Mouse (Mus musculus) liver, embryonic 16.5 days (tissue): Measurements from ENCODE around the gene Aebp2. TPM values are rescaled to one million over a fixed set of nuclear protein-coding genes. Genes with fewer than 3 reads are reported as not detected.
"Not testable (repeated sequence)": the region's sequence is repeated elsewhere in the genome, so short reads cannot be mapped to it uniquely, and the experiment has no call there.

ENCODE experiments used
- ATAC-seq: fragments of 200-750 bp; cut with Nextera tagmentation; 2 replicates; pipeline ENCODE4 v1.8.0; 2017; ENCODE audit warnings: low read depth, mild to moderate bottlenecking, moderate number of reproducible peaks, moderate library complexity
- H3K27ac ChIP-seq: fragments of 300-500 bp; sonication (generic); 2 replicates; pipeline ENCODE4 v1.5.1; 2014; ENCODE audit warnings: mild to moderate bottlenecking, low read length
- H3K27me3 ChIP-seq: fragments of 300-500 bp; sonication (generic); 2 replicates; pipeline ENCODE4 v1.6.1; 2014; ENCODE audit warnings: low read depth, low read length, mixed read lengths; ENCODE audit not compliant: control insufficient read depth, insufficient read depth
- H3K36me3 ChIP-seq: fragments of 300-500 bp; sonication (generic); 2 replicates; pipeline ENCODE4 v1.6.1; 2014; ENCODE audit warnings: mild to moderate bottlenecking; ENCODE audit not compliant: control insufficient read depth, insufficient read depth
- H3K4me1 ChIP-seq: fragments of 300-500 bp; sonication (generic); 2 replicates; pipeline ENCODE4 v1.6.1; 2014; ENCODE audit warnings: low read depth, low read length, mixed read lengths; ENCODE audit not compliant: control insufficient read depth
- H3K4me2 ChIP-seq: fragments of 300-500 bp; sonication (generic); 2 replicates; pipeline ENCODE4 v1.6.1; 2014; ENCODE audit warnings: low read depth, low read length, mixed read lengths
- H3K4me3 ChIP-seq: fragments of 300-500 bp; sonication (generic); 2 replicates; pipeline ENCODE4 v1.5.1; 2014; ENCODE audit warnings: low read depth, mild to moderate bottlenecking, low read length
- H3K9ac ChIP-seq: fragments of 300-500 bp; sonication (generic); 2 replicates; pipeline ENCODE4 v1.6.1; 2014; ENCODE audit warnings: low read depth, low read length
- H3K9me3 ChIP-seq: fragments of 300-500 bp; sonication (generic); replicated peaks from 2 replicates; pipeline ENCODE4 v1.6.1; 2016; ENCODE audit warnings: low read length; ENCODE audit not compliant: control insufficient read depth
- WGBS: fragments of 180-500 bp; shearing (Covaris S2); extraction: QIAGEN DNeasy Blood & Tissue Kit; methylation state at CpG from one replicate; pipeline ENCODE4 v1.1.7; 2014; ENCODE audit not compliant: insufficient replicate concordance; 5-methylcytosine and 5-hydroxymethylcytosine counted together
- polyA plus RNA-seq: library from polyadenylated mRNA; unstranded; fragments of >200 nt; fragmentation: Nextera tagmentation; extraction: Ambion mirVana; gene quantifications from 2 replicates; pipeline ENCODE4 v1.2.1, GENCODE M21; 2015

Gene Aebp2
- polyA plus RNA-seq, 1 experiment from 2014 or later, result 2.5 TPM

GRCm38 (mm10) chr6:140657920-140658522, 35.6 kb downstream of the Aebp2 start:
- no peak overlapping the region for H3K27ac ChIP-seq
- WGBS, result 73% methylated on average over 3 of the region's 3 CpGs
- no peaks in the 10 kb centered on the region; the same call in 1 of the 2 replicates for H3K4me1 ChIP-seq
- H3K9me3 ChIP-seq, result no peaks in the 10 kb centered on the region
- no peak overlapping the region for H3K4me2 ChIP-seq
- H3K27me3 ChIP-seq, result no peaks in the 10 kb centered on the region
- no peak for ATAC-seq
- H3K9ac ChIP-seq, result no peak overlapping the region
- no peaks in the 10 kb centered on the region; the same call in 1 of the 2 replicates for H3K36me3 ChIP-seq
- H3K4me3 ChIP-seq, result no peak overlapping the region

GRCm38 (mm10) chr6:140661111-140661510, 38.6 kb downstream of the Aebp2 start:
- no peak overlapping the region for H3K27ac ChIP-seq

GRCm38 (mm10) chr6:140661777-140662176, 39.3 kb downstream of the Aebp2 start:
- WGBS, result 81% methylated on average over 7 of the region's 7 CpGs
- H3K27me3 ChIP-seq, result no peaks in the 10 kb centered on the region
- H3K4me3 ChIP-seq, result no peak overlapping the region
- H3K4me2 ChIP-seq, result no peak overlapping the region
- H3K9me3 ChIP-seq, result no peaks in the 10 kb centered on the region
- no peak for ATAC-seq
- no peak overlapping the region for H3K27ac ChIP-seq
- no peaks in the 10 kb centered on the region for H3K36me3 ChIP-seq
- no peak overlapping the region for H3K9ac ChIP-seq
- no peaks in the 10 kb centered on the region; the same call in 1 of the 2 replicates for H3K4me1 ChIP-seq

More at GRCm38 (mm10) chr6:140661111-140661510, 38.6 kb downstream of the Aebp2 start:
- Histone ChIP-seq H3K9me3 (no peaks in the 10 kb centered on the region), H3K36me3 (no peaks in the 10 kb centered on the region), H3K4me2 (no peak overlapping the region), H3K27me3 (no peaks in the 10 kb centered on the region), H3K9ac (no peak overlapping the region), H3K4me1 (no peaks in the 10 kb centered on the region; the same call in 1 of the 2 replicates), H3K4me3 (no peak overlapping the region)
- WGBS, result 66% methylated on average over 10 of the region's 10 CpGs
- ATAC-seq, result peak; percentile 66; the same call in 1 of the 2 replicates

GRCm38 (mm10) chr6:140662290-140662689, 39.8 kb downstream of the Aebp2 start:
- no peak overlapping the region for H3K4me3 ChIP-seq
- no peak overlapping the region for H3K9ac ChIP-seq
- H3K27ac ChIP-seq, result no peak overlapping the region

GRCm38 (mm10) chr6:140662697-140663096, 40.2 kb downstream of the Aebp2 start:
- H3K9ac ChIP-seq, ATAC-seq, H3K4me2 ChIP-seq, H3K4me1 ChIP-seq, H3K9me3 ChIP-seq, H3K27ac ChIP-seq, H3K4me3 ChIP-seq, H3K36me3 ChIP-seq, H3K27me3 ChIP-seq: not testable (repeated sequence)
- WGBS, result 32% methylated on average over 3 of the region's 3 CpGs

More at GRCm38 (mm10) chr6:140662290-140662689, 39.8 kb downstream of the Aebp2 start:
- Histone ChIP-seq H3K9me3 (no peaks in the 10 kb centered on the region), H3K4me1 (no peaks in the 10 kb centered on the region; the same call in 1 of the 2 replicates), H3K36me3 (no peaks in the 10 kb centered on the region), H3K27me3 (no peaks in the 10 kb centered on the region), H3K4me2 (no peak overlapping the region)
- 58% methylated on average over 6 of the region's 6 CpGs for WGBS
- no peak for ATAC-seq

GRCm38 (mm10) chr6:140664611-140665010, 42.1 kb downstream of the Aebp2 start:
- Histone ChIP-seq H3K27ac (no peak overlapping the region), H3K4me1 (no peaks in the 10 kb centered on the region; the same call in 1 of the 2 replicates), H3K4me2 (no peak overlapping the region), H3K9ac (no peak overlapping the region), H3K27me3 (no peaks in the 10 kb centered on the region), H3K36me3 (no peaks in the 10 kb centered on the region), H3K4me3 (no peak overlapping the region), H3K9me3 (no peaks in the 10 kb centered on the region)
- no peak for ATAC-seq
- 52% methylated on average over 5 of the region's 5 CpGs for WGBS

- no peak overlapping the region for H3K27ac ChIP-seq
- 58% methylated on average over 18 of the region's 18 CpGs for WGBS
- H3K36me3 ChIP-seq, result no peaks in the 10 kb centered on the region
- H3K27me3 ChIP-seq, result no peaks in the 10 kb centered on the region
- no peak overlapping the region for H3K4me2 ChIP-seq
- H3K9me3 ChIP-seq, result no peaks in the 10 kb centered on the region
- H3K4me1 ChIP-seq, result no peaks in the 10 kb centered on the region
- H3K4me3 ChIP-seq, result no peak overlapping the region
- H3K9ac ChIP-seq, result no peak overlapping the region
- ATAC-seq, result no peak
Measured at GRCm38 (mm10) chr6:140666486-140667240, 44.2 kb downstream of the Aebp2 start.

GRCm38 (mm10) chr6:140667289-140667906, 44.9 kb downstream of the Aebp2 start:
- Histone ChIP-seq H3K27ac (no peak overlapping the region), H3K9ac (no peak overlapping the region), H3K4me1 (no peaks in the 10 kb centered on the region), H3K27me3 (no peaks in the 10 kb centered on the region), H3K36me3 (no peaks in the 10 kb centered on the region), H3K4me2 (no peak overlapping the region), H3K9me3 (no peaks in the 10 kb centered on the region), H3K4me3 (no peak overlapping the region)
- ATAC-seq, result no peak
- WGBS, result 77% methylated on average over 8 of the region's 8 CpGs

GRCm38 (mm10) chr6:140674414-140674813, 52.0 kb downstream of the Aebp2 start:
- peak; percentile 54 for ATAC-seq
- Histone ChIP-seq H3K9ac (no peak overlapping the region), H3K27ac (no peak overlapping the region), H3K4me3 (no peak overlapping the region), H3K9me3 (no peaks in the 10 kb centered on the region), H3K4me1 (no peaks in the 10 kb centered on the region), H3K36me3 (no peaks in the 10 kb centered on the region), H3K27me3 (no peaks in the 10 kb centered on the region), H3K4me2 (no peak overlapping the region)
- 61% methylated on average over 3 of the region's 3 CpGs for WGBS
